Mouse (Mus musculus): ENCODE results near the gene Olfr183. TPM values are rescaled to one million over a fixed set of nuclear protein-coding genes. Genes with fewer than 3 reads are reported as not detected.
"Not testable (repeated sequence)": the region's sequence is repeated elsewhere in the genome, so short reads cannot be mapped to it uniquely, and the experiment has no call there.

Olfr183 gene
- total and polyA plus RNA-seq, 3 experiments: not detected

- H3K27ac ChIP-seq (ENCODE audit: insufficient read depth, low read depth): no peak overlapping the region
- H3K36me3 ChIP-seq (replicated peaks in 1 of 2; ENCODE audit: control insufficient read depth in 1 of 2, insufficient read depth in 1 of 2, low read length in 1 of 2): no peaks in the 10 kb centered on the region
- no peaks in the 10 kb centered on the region for H3K27me3 ChIP-seq (replicated peaks)
- H3K4me1 ChIP-seq (ENCODE audit: control insufficient read depth in 1 of 2, insufficient read depth in 2 of 2): no peaks in the 10 kb centered on the region
- no peak overlapping the region for H3K9ac ChIP-seq (ENCODE audit: insufficient read depth, low read depth)
- no peaks in the 10 kb centered on the region for H3K9me3 ChIP-seq (replicated peaks; ENCODE audit: low read length)
- H3K4me3 ChIP-seq (replicated peaks in 1 of 3; ENCODE audit: low read depth in 2 of 3, low read length in 2 of 3, poor library complexity in 1 of 3): no peak overlapping the region
- dilution Hi-C loops (cut with MboI; ENCODE audit: extremely low pct_ligation_motif_present, extremely low pct_unique_long_range_greater_than_20kb, low sequenced_read_pairs): no loop called here
- no peak overlapping the region for H3K4me2 ChIP-seq (ENCODE audit: insufficient read depth, low read depth, poor library complexity, severe bottlenecking)
- no peak for DNase-seq (ENCODE audit: extremely low read depth)
- no peak for TF ChIP-seq RAD21 (IDR thresholded peaks at IDR 0.05; ENCODE audit: low read depth, low read length)
- no peak for TF ChIP-seq BHLHE40 (IDR thresholded peaks at IDR 0.05; ENCODE audit: low read depth, low read length)
- H3K79me2 ChIP-seq (replicated peaks; ENCODE audit: control insufficient read depth, extremely low read depth, insufficient read depth, poor library complexity, severe bottlenecking): no peaks in the 10 kb centered on the region
- in situ Hi-C loops (cut with MboI; ENCODE audit: low pct_ligation_motif_present, low pct_unique_long_range_greater_than_20kb, low sequenced_read_pairs): no loop called here
Measured at GRCm38 (mm10) chr16:59048860-59049259, 53.7 kb downstream of the Olfr183 start.

GRCm38 (mm10) chr16:59049286-59049685 lies 54.1 kb downstream of the Olfr183 start:
- dilution Hi-C loops (cut with MboI; ENCODE audit: extremely low pct_ligation_motif_present, extremely low pct_unique_long_range_greater_than_20kb, low sequenced_read_pairs): not testable (repeated sequence)

More at GRCm38 (mm10) chr16:59049286-59049685, 54.1 kb downstream of the Olfr183 start:
- H3K36me3 ChIP-seq (replicated peaks in 1 of 2; ENCODE audit: control insufficient read depth in 1 of 2, insufficient read depth in 1 of 2, low read length in 1 of 2); H3K4me1 ChIP-seq (ENCODE audit: control insufficient read depth in 1 of 2, insufficient read depth in 2 of 2); DNase-seq (ENCODE audit: extremely low read depth); H3K27me3 ChIP-seq (replicated peaks); H3K9ac ChIP-seq (ENCODE audit: insufficient read depth, low read depth); H3K4me3 ChIP-seq (replicated peaks in 1 of 3; ENCODE audit: low read depth in 2 of 3, low read length in 2 of 3, poor library complexity in 1 of 3); H3K27ac ChIP-seq (ENCODE audit: insufficient read depth, low read depth); H3K4me2 ChIP-seq (ENCODE audit: insufficient read depth, low read depth, poor library complexity, severe bottlenecking); H3K9me3 ChIP-seq (replicated peaks; ENCODE audit: low read length); in situ Hi-C loops (cut with MboI; ENCODE audit: low pct_ligation_motif_present, low pct_unique_long_range_greater_than_20kb, low sequenced_read_pairs); H3K79me2 ChIP-seq (replicated peaks; ENCODE audit: control insufficient read depth, extremely low read depth, insufficient read depth, poor library complexity, severe bottlenecking): not testable (repeated sequence)

Other genes starting within 250 kb of the Olfr183 start
- not detected in 2 replicates for gene Olfr172, start 232.2 kb upstream of the Olfr183 start, total RNA-seq (2012; rRNA removed)
- not detected in 2 replicates for gene Olfr172, start 232.2 kb upstream of the Olfr183 start, total RNA-seq (2014; rRNA removed)
- not detected in 2 replicates for gene Olfr172, start 232.2 kb upstream of the Olfr183 start, polyA plus RNA-seq (2012; ENCODE audit: insufficient read length, low read depth)
- not detected in 2 replicates for gene Olfr173, start 195.1 kb upstream of the Olfr183 start, total RNA-seq (2012; rRNA removed)
- gene Olfr173, start 195.1 kb upstream of the Olfr183 start, total RNA-seq (2014; rRNA removed): not detected in 2 replicates
- not detected in 2 replicates for gene Olfr173, start 195.1 kb upstream of the Olfr183 start, polyA plus RNA-seq (2012; ENCODE audit: insufficient read length, low read depth)
- 0.38 and 0.89 TPM in 2 replicates for gene Olfr175-ps1, start 168.6 kb upstream of the Olfr183 start, total RNA-seq (2012; rRNA removed)
- gene Olfr175-ps1, start 168.6 kb upstream of the Olfr183 start, total RNA-seq (2014; rRNA removed): 3.1 and 3.3 TPM in 2 replicates
- gene Olfr175-ps1, start 168.6 kb upstream of the Olfr183 start, polyA plus RNA-seq (2012; ENCODE audit: insufficient read length, low read depth): 0.46 and 0.70 TPM in 2 replicates
- gene Olfr177, start 120.6 kb upstream of the Olfr183 start, total RNA-seq (2012; rRNA removed): not detected in 2 replicates
- gene Olfr177, start 120.6 kb upstream of the Olfr183 start, total RNA-seq (2014; rRNA removed): not detected in 2 replicates
- not detected in 2 replicates for gene Olfr177, start 120.6 kb upstream of the Olfr183 start, polyA plus RNA-seq (2012; ENCODE audit: insufficient read length, low read depth)
- gene Olfr178, start 103.3 kb upstream of the Olfr183 start, total RNA-seq (2012; rRNA removed): not detected in 2 replicates
- gene Olfr178, start 103.3 kb upstream of the Olfr183 start, total RNA-seq (2014; rRNA removed): not detected in 2 replicates
- gene Olfr178, start 103.3 kb upstream of the Olfr183 start, polyA plus RNA-seq (2012; ENCODE audit: insufficient read length, low read depth): not detected in 2 replicates
- not detected in 2 replicates for gene Olfr181, start 66.6 kb upstream of the Olfr183 start, total RNA-seq (2012; rRNA removed)
- gene Olfr181, start 66.6 kb upstream of the Olfr183 start, total RNA-seq (2014; rRNA removed): not detected in 2 replicates
- not detected in 2 replicates for gene Olfr181, start 66.6 kb upstream of the Olfr183 start, polyA plus RNA-seq (2012; ENCODE audit: insufficient read length, low read depth)
- not detected in 2 replicates for gene Olfr180, start 66.0 kb upstream of the Olfr183 start, total RNA-seq (2012; rRNA removed)
- not detected in 2 replicates for gene Olfr180, start 66.0 kb upstream of the Olfr183 start, total RNA-seq (2014; rRNA removed)
- not detected in 2 replicates for gene Olfr180, start 66.0 kb upstream of the Olfr183 start, polyA plus RNA-seq (2012; ENCODE audit: insufficient read length, low read depth)
- gene Olfr186, start 34.9 kb downstream of the Olfr183 start, total RNA-seq (2012; rRNA removed): not detected in 2 replicates
- gene Olfr186, start 34.9 kb downstream of the Olfr183 start, total RNA-seq (2014; rRNA removed): not detected in 2 replicates
- not detected in 2 replicates for gene Olfr186, start 34.9 kb downstream of the Olfr183 start, polyA plus RNA-seq (2012; ENCODE audit: insufficient read length, low read depth)
- not detected in 2 replicates for gene Olfr187, start 44.4 kb downstream of the Olfr183 start, total RNA-seq (2012; rRNA removed)
- gene Olfr187, start 44.4 kb downstream of the Olfr183 start, total RNA-seq (2014; rRNA removed): not detected in 2 replicates
- not detected in 2 replicates for gene Olfr187, start 44.4 kb downstream of the Olfr183 start, polyA plus RNA-seq (2012; ENCODE audit: insufficient read length, low read depth)
- not detected in 2 replicates for gene Olfr190, start 82.6 kb downstream of the Olfr183 start, total RNA-seq (2012; rRNA removed)
- gene Olfr190, start 82.6 kb downstream of the Olfr183 start, total RNA-seq (2014; rRNA removed): not detected in 2 replicates
- gene Olfr190, start 82.6 kb downstream of the Olfr183 start, polyA plus RNA-seq (2012; ENCODE audit: insufficient read length, low read depth): not detected in 2 replicates
- gene Olfr191, start 94.5 kb downstream of the Olfr183 start, total RNA-seq (2012; rRNA removed): not detected in 2 replicates
- gene Olfr191, start 94.5 kb downstream of the Olfr183 start, total RNA-seq (2014; rRNA removed): not detected in 2 replicates
- not detected in 2 replicates for gene Olfr191, start 94.5 kb downstream of the Olfr183 start, polyA plus RNA-seq (2012; ENCODE audit: insufficient read length, low read depth)
- gene Olfr193, start 116.5 kb downstream of the Olfr183 start, total RNA-seq (2012; rRNA removed): not detected in 2 replicates
- not detected in 2 replicates for gene Olfr193, start 116.5 kb downstream of the Olfr183 start, total RNA-seq (2014; rRNA removed)
- not detected in 2 replicates for gene Olfr193, start 116.5 kb downstream of the Olfr183 start, polyA plus RNA-seq (2012; ENCODE audit: insufficient read length, low read depth)
- gene Olfr194, start 125.7 kb downstream of the Olfr183 start, total RNA-seq (2012; rRNA removed): not detected in 2 replicates
- gene Olfr194, start 125.7 kb downstream of the Olfr183 start, total RNA-seq (2014; rRNA removed): not detected in 2 replicates
- not detected in 2 replicates for gene Olfr194, start 125.7 kb downstream of the Olfr183 start, polyA plus RNA-seq (2012; ENCODE audit: insufficient read length, low read depth)
- not detected in 2 replicates for gene Olfr195, start 151.7 kb downstream of the Olfr183 start, total RNA-seq (2012; rRNA removed)
- gene Olfr195, start 151.7 kb downstream of the Olfr183 start, total RNA-seq (2014; rRNA removed): not detected in 2 replicates
- not detected in 2 replicates for gene Olfr195, start 151.7 kb downstream of the Olfr183 start, polyA plus RNA-seq (2012; ENCODE audit: insufficient read length, low read depth)
- gene Olfr196, start 175.1 kb downstream of the Olfr183 start, total RNA-seq (2012; rRNA removed): not detected in 2 replicates
- gene Olfr196, start 175.1 kb downstream of the Olfr183 start, total RNA-seq (2014; rRNA removed): not detected in 2 replicates
- gene Olfr196, start 175.1 kb downstream of the Olfr183 start, polyA plus RNA-seq (2012; ENCODE audit: insufficient read length, low read depth): not detected in 2 replicates
- gene Olfr198, start 208.2 kb downstream of the Olfr183 start, total RNA-seq (2012; rRNA removed): not detected in 2 replicates
- not detected in 2 replicates for gene Olfr198, start 208.2 kb downstream of the Olfr183 start, total RNA-seq (2014; rRNA removed)
- not detected in 2 replicates for gene Olfr198, start 208.2 kb downstream of the Olfr183 start, polyA plus RNA-seq (2012; ENCODE audit: insufficient read length, low read depth)
- gene Olfr199, start 224.4 kb downstream of the Olfr183 start, total RNA-seq (2012; rRNA removed): not detected in 2 replicates
- not detected in 2 replicates for gene Olfr199, start 224.4 kb downstream of the Olfr183 start, total RNA-seq (2014; rRNA removed)
- gene Olfr199, start 224.4 kb downstream of the Olfr183 start, polyA plus RNA-seq (2012; ENCODE audit: insufficient read length, low read depth): not detected in 2 replicates

All from CH12.LX (cell line).